Mouse (Mus musculus) kidney, adult 2 months (tissue): Measurements from ENCODE around the gene Zfx.

Source experiments
- CTCF ChIP-seq: fragments of 200-500 bp; conservative IDR thresholded peaks from 2 replicates; pipeline ENCODE4 v1.5.1; 2011; ENCODE audit warnings: low read depth, mild to moderate bottlenecking, control low read depth, low read length, moderate library complexity, mixed read lengths; ENCODE audit not compliant: insufficient read depth, insufficient read length
- POLR2A ChIP-seq: fragments of 200-500 bp; IDR thresholded peaks from one replicate; pipeline ENCODE4 v1.6.1; 2011; ENCODE audit warnings: low read depth, low read length, control low read depth

DNA sequence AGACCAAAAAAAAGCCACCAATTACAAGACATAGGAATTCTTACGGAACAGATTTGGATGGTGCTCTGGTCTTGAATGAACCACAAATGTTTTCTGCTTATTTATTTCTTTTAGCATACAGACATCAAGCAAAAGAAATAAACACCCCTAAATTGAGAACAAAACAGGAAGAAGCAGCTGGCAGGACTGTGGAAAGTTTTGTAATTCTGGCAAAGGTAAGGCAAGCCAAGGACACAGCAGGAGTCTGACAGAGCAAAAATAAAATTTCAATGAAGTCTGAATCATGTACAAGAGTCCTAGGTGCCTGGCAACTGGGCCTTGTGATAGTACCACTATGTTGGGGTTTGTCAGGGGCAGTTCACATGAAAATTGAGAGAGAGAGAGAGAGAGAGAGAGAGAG is 14.8 kb upstream of the Zfx start:
- TF ChIP-seq CTCF (no peak), POLR2A (no peak)
